Mouse (Mus musculus) CH12.LX (cell line): ENCODE measurements around the gene Gtf2h5. TPM values are rescaled to one million over a fixed set of nuclear protein-coding genes. Genes with fewer than 3 reads are reported as not detected.
A peak's percentile ranks its signal among the peaks of the same experiment; 100 is the strongest.

ENCODE experiments used
- DNase-seq: peaks from one replicate; pipeline ENCODE4 v3.0.0-alpha.2; 2013; ENCODE audit errors: extremely low read depth
- H3K27ac ChIP-seq: 2 replicates; pipeline ENCODE4 v1.5.1; 2012; ENCODE audit warnings: low read depth, mild to moderate bottlenecking, control low read depth, moderate library complexity; ENCODE audit not compliant: insufficient read depth
- H3K27me3 ChIP-seq: replicated peaks from 2 replicates; pipeline ENCODE3; 2012; ENCODE audit warnings: inconsistent platforms
- H3K36me3 ChIP-seq, 2 experiments: replicated peaks in 1 of 2; 2 replicates each; pipeline versions ENCODE3 to v1.6.1; 2012; ENCODE audit warnings: inconsistent platforms in 1 of 2, low read length in 1 of 2, mild to moderate bottlenecking in 1 of 2, mixed read lengths in 1 of 2, moderate library complexity in 1 of 2; ENCODE audit not compliant: control insufficient read depth in 1 of 2, insufficient read depth in 1 of 2
- H3K4me1 ChIP-seq, 2 experiments: 2 replicates each; pipeline ENCODE4 v1.6.1; 2012; ENCODE audit warnings: inconsistent platforms in 1 of 2, moderate library complexity in 1 of 2; ENCODE audit not compliant: insufficient read depth in 2 of 2, control insufficient read depth in 1 of 2
- H3K4me2 ChIP-seq: 2 replicates; pipeline ENCODE4 v1.6.1; 2012; ENCODE audit warnings: low read depth, mild to moderate bottlenecking, control low read depth; ENCODE audit not compliant: poor library complexity, insufficient read depth, severe bottlenecking
- H3K4me3 ChIP-seq, 3 experiments: fragments of 150-350 bp in 1 of 3; sonication (generic) in 1 of 3; replicated peaks in 1 of 3; 2 replicates each; pipeline versions ENCODE3 to v1.5.1; 2011 to 2012; ENCODE audit warnings: low read depth in 2 of 3, low read length in 2 of 3, mild to moderate bottlenecking in 2 of 3, moderate library complexity in 2 of 3, control low read depth in 1 of 3, improper control_type of control experiment in 1 of 3, inconsistent platforms in 1 of 3, mixed read lengths in 1 of 3; ENCODE audit not compliant: poor library complexity in 1 of 3
- H3K79me2 ChIP-seq: replicated peaks from 2 replicates; pipeline ENCODE4 v1.6.1; 2012; ENCODE audit warnings: mild to moderate bottlenecking, moderate library complexity; ENCODE audit not compliant: control insufficient read depth, poor library complexity, insufficient read depth, severe bottlenecking; ENCODE audit errors: extremely low read depth
- H3K9ac ChIP-seq: 2 replicates; pipeline ENCODE4 v1.6.1; 2012; ENCODE audit warnings: low read depth, mild to moderate bottlenecking, control low read depth, moderate library complexity; ENCODE audit not compliant: insufficient read depth
- H3K9me3 ChIP-seq: replicated peaks from 2 replicates; pipeline ENCODE3; 2012; ENCODE audit warnings: low read length, inconsistent platforms, mixed read lengths
- BHLHE40 ChIP-seq: IDR thresholded peaks from 2 replicates; pipeline ENCODE4 v1.6.1; 2011; ENCODE audit warnings: mild to moderate bottlenecking, low read depth, low read length, improper control_type of control experiment
- CHD1 ChIP-seq: IDR thresholded peaks from 2 replicates; pipeline ENCODE4 v1.6.1; 2012; ENCODE audit warnings: low read depth, low read length, improper control_type of control experiment, inconsistent platforms
- CTCF ChIP-seq, 2 experiments: IDR thresholded peaks in 1 of 2; conservative IDR thresholded peaks in 1 of 2; 2 replicates each; pipeline ENCODE4 v1.5.1; 2011 to 2012; ENCODE audit warnings: low read depth in 2 of 2, low read length in 2 of 2, improper control_type of control experiment in 1 of 2, inconsistent platforms in 1 of 2, mild to moderate bottlenecking in 1 of 2, moderate library complexity in 1 of 2
- E2F4 ChIP-seq: IDR thresholded peaks from 2 replicates; pipeline ENCODE4 v1.6.1; 2011; ENCODE audit warnings: low read depth, low read length, improper control_type of control experiment; ENCODE audit not compliant: insufficient replicate concordance
- ELF1 ChIP-seq: IDR thresholded peaks from 2 replicates; pipeline ENCODE4 v1.6.1; 2014; ENCODE audit warnings: low read depth, mild to moderate bottlenecking, inconsistent platforms, low read length, improper control_type of control experiment
- EP300 ChIP-seq: IDR thresholded peaks from 2 replicates; pipeline ENCODE4 v1.6.1; 2011; ENCODE audit warnings: low read length, improper control_type of control experiment
- ETS1 ChIP-seq: conservative IDR thresholded peaks from 2 replicates; pipeline ENCODE4 v1.6.1; 2012; ENCODE audit warnings: low read depth, mild to moderate bottlenecking, inconsistent platforms, low read length, improper control_type of control experiment, moderate library complexity
- HCFC1 ChIP-seq: IDR thresholded peaks from 2 replicates; pipeline ENCODE4 v1.6.1; 2012; ENCODE audit warnings: low read depth, mild to moderate bottlenecking, inconsistent platforms, low read length, improper control_type of control experiment
- IRF4 ChIP-seq: IDR thresholded peaks from 2 replicates; pipeline ENCODE4 v1.6.1; 2014; ENCODE audit warnings: low read depth, mild to moderate bottlenecking, inconsistent platforms, low read length, improper control_type of control experiment
- JUND ChIP-seq: conservative IDR thresholded peaks from 2 replicates; pipeline ENCODE4 v1.6.1; 2011; ENCODE audit warnings: low read depth, low read length, improper control_type of control experiment
- KAT2A ChIP-seq: IDR thresholded peaks from 2 replicates; pipeline ENCODE4 v1.6.1; 2012; ENCODE audit warnings: low read length, improper control_type of control experiment, inconsistent platforms; ENCODE audit not compliant: insufficient replicate concordance
- MAFK ChIP-seq: IDR thresholded peaks from 2 replicates; pipeline ENCODE4 v1.6.1; 2011; ENCODE audit warnings: low read length, improper control_type of control experiment; ENCODE audit not compliant: insufficient replicate concordance
- MAX ChIP-seq: IDR thresholded peaks from 2 replicates; pipeline ENCODE4 v1.6.1; 2011; ENCODE audit warnings: low read length, improper control_type of control experiment
- MAZ ChIP-seq: IDR thresholded peaks from 2 replicates; pipeline ENCODE4 v1.6.1; 2012; ENCODE audit warnings: low read depth, mild to moderate bottlenecking, inconsistent platforms, low read length, improper control_type of control experiment, moderate library complexity
- MEF2A ChIP-seq: IDR thresholded peaks from 2 replicates; pipeline ENCODE4 v1.6.1; 2014; ENCODE audit warnings: low read depth, mild to moderate bottlenecking, inconsistent platforms, low read length, improper control_type of control experiment, borderline replicate concordance
- MXI1 ChIP-seq: IDR thresholded peaks from 2 replicates; pipeline ENCODE4 v1.6.1; 2011; ENCODE audit warnings: mild to moderate bottlenecking, low read depth, low read length, improper control_type of control experiment
- MYC ChIP-seq: IDR thresholded peaks from 2 replicates; pipeline ENCODE4 v1.6.1; 2011; ENCODE audit warnings: low read depth, mild to moderate bottlenecking, improper control_type of control experiment, low read length
- NRF1 ChIP-seq: IDR thresholded peaks from 2 replicates; pipeline ENCODE4 v1.6.1; 2014; ENCODE audit warnings: low read depth, mild to moderate bottlenecking, inconsistent platforms, low read length, improper control_type of control experiment, moderate library complexity
- PAX5 ChIP-seq: IDR thresholded peaks from 2 replicates; pipeline ENCODE4 v1.6.1; 2012; ENCODE audit warnings: low read length, inconsistent platforms, mixed read lengths
- POLR2A ChIP-seq: IDR thresholded peaks from 2 replicates; pipeline ENCODE4 v1.6.1; 2011; ENCODE audit warnings: low read depth, mild to moderate bottlenecking, improper control_type of control experiment, low read length
- POLR2AphosphoS2 ChIP-seq: IDR thresholded peaks from 2 replicates; pipeline ENCODE4 v1.6.1; 2011; ENCODE audit warnings: low read depth, low read length, improper control_type of control experiment
- RAD21 ChIP-seq: IDR thresholded peaks from 2 replicates; pipeline ENCODE4 v1.6.1; 2011; ENCODE audit warnings: low read depth, mild to moderate bottlenecking, low read length, improper control_type of control experiment, moderate library complexity
- RCOR1 ChIP-seq: conservative IDR thresholded peaks from 2 replicates; pipeline ENCODE4 v1.6.1; 2012; ENCODE audit warnings: low read depth, mild to moderate bottlenecking, inconsistent platforms, low read length, improper control_type of control experiment
- SIN3A ChIP-seq: IDR thresholded peaks from 2 replicates; pipeline ENCODE4 v1.6.1; 2012; ENCODE audit warnings: low read length, improper control_type of control experiment, inconsistent platforms
- SMC3 ChIP-seq: IDR thresholded peaks from 2 replicates; pipeline ENCODE4 v1.6.1; 2011; ENCODE audit warnings: low read depth, low read length, improper control_type of control experiment
- UBTF ChIP-seq: IDR thresholded peaks from 2 replicates; pipeline ENCODE4 v1.6.1; 2012; ENCODE audit warnings: low read depth, mild to moderate bottlenecking, inconsistent platforms, low read length, improper control_type of control experiment, moderate library complexity
- USF2 ChIP-seq: conservative IDR thresholded peaks from 2 replicates; pipeline ENCODE4 v1.6.1; 2011; ENCODE audit warnings: low read depth, low read length, improper control_type of control experiment
- ZC3H11A ChIP-seq: IDR thresholded peaks from 2 replicates; pipeline ENCODE4 v1.6.1; 2012; ENCODE audit warnings: low read depth, mild to moderate bottlenecking, inconsistent platforms, low read length, improper control_type of control experiment
- ZKSCAN1 ChIP-seq: IDR thresholded peaks from 2 replicates; pipeline ENCODE4 v1.6.1; 2012; ENCODE audit warnings: low read depth, inconsistent platforms, low read length, improper control_type of control experiment, borderline replicate concordance
- ZMIZ1 ChIP-seq: IDR thresholded peaks from 2 replicates; pipeline ENCODE4 v1.6.1; 2012; ENCODE audit warnings: low read depth, mild to moderate bottlenecking, inconsistent platforms, low read length, improper control_type of control experiment
- dilution Hi-C: fragments of 300-500 bp; cut with MboI; formaldehyde crosslinking; loops from 2 replicates; pipeline ENCODE4 v1.14.3; 2020; ENCODE audit warnings: low sequenced_read_pairs; ENCODE audit not compliant: extremely low pct_unique_long_range_greater_than_20kb, extremely low pct_ligation_motif_present
- in situ Hi-C: fragments of 300-500 bp; cut with MboI; formaldehyde crosslinking; loops from 3 replicates; pipeline ENCODE4 v1.14.3; 2019; ENCODE audit warnings: low sequenced_read_pairs, low pct_ligation_motif_present, low pct_unique_long_range_greater_than_20kb, mixed read lengths
- polyA plus RNA-seq: library from polyadenylated mRNA; unstranded; fragments of >175 nt; gene quantifications from 2 replicates; pipeline ENCODE4 v1.2.1, GENCODE M21; 2012; ENCODE audit warnings: low read depth; ENCODE audit not compliant: insufficient read length
- total RNA-seq, 2 experiments: library from RNA; depleted of rRNA; stranded (reverse); fragments of 300-350 nt in 1 of 2; fragments of >200 nt in 1 of 2; gene quantifications; 2 replicates each; pipeline ENCODE4 v1.2.3; 2012 to 2014

Gene Gtf2h5
- total and polyA plus RNA-seq, 3 experiments = 62.2 to 116 (median 97.8) TPM

GRCm38 (mm10) chr17:6054934-6055355, 24.6 kb upstream of the Gtf2h5 start:
- Histone ChIP-seq H3K36me3 (peaks cover 9 to 63% of the 10 kb centered on the region in 2 experiments), H3K4me1 (peaks cover 2 to 27% of the 10 kb centered on the region in 2 experiments; a peak in 3 of 4 replicates), H3K9me3 (no peaks in the 10 kb centered on the region), H3K27ac (no peak overlapping the region), H3K9ac (no peak overlapping the region), H3K4me2 (no peak overlapping the region), H3K79me2 (no peaks in the 10 kb centered on the region), H3K4me3 (no peak overlapping the region), H3K27me3 (no peaks in the 10 kb centered on the region)
- TF ChIP-seq ETS1 (no peak), JUND (peak; percentile 36; the same call in 1 of the 2 replicates), MYC (peak; percentile 82), BHLHE40 (peak; percentile 68), EP300 (no peak), USF2 (no peak), CTCF (conservative IDR thresholded peaks at IDR 0.05 in 1 of 2, IDR thresholded peaks at IDR 0.05 in 1 of 2; ENCODE audit: low read depth in 2 of 2, low read length in 2 of 2) (peak; percentile 18 to 75), RAD21 (peak; percentile 88), ELF1 (0 out of 2 replicates have a peak, but pooled peaks have one; percentile 8), MAX (0 out of 2 replicates have a peak, but pooled peaks have one; percentile 22), RCOR1 (no peak), ZKSCAN1 (no peak), MAFK (no peak), ZC3H11A (0 out of 2 replicates have a peak, but pooled peaks have one; percentile 3), SMC3 (peak; percentile 57), HCFC1 (no peak), NRF1 (peak; percentile 77), MXI1 (no peak), KAT2A (no peak)
- dilution Hi-C loops (no loop called here), in situ Hi-C loops (no loop called here)
- peak; percentile 71 for DNase-seq

GRCm38 (mm10) chr17:6062793-6063192, 16.8 kb upstream of the Gtf2h5 start:
- Histone ChIP-seq H3K27me3 (no peaks in the 10 kb centered on the region), H3K79me2 (no peaks in the 10 kb centered on the region), H3K9ac (no peak overlapping the region), H3K4me3 (no peak overlapping the region), H3K36me3 (peaks cover 13 to 46% of the 10 kb centered on the region in 2 experiments), H3K9me3 (peaks cover 2% of the 10 kb centered on the region), H3K4me2 (no peak overlapping the region), H3K27ac (no peak overlapping the region), H3K4me1 (peaks cover 0 to 28% of the 10 kb centered on the region in 2 experiments; a peak in 2 of 4 replicates)
- TF ChIP-seq PAX5 = no peak
- TF ChIP-seq USF2 = no peak
- TF ChIP-seq RCOR1 = no peak
- TF ChIP-seq MEF2A = no peak
- TF ChIP-seq MAZ = no peak
- TF ChIP-seq CTCF (conservative IDR thresholded peaks at IDR 0.05 in 1 of 2, IDR thresholded peaks at IDR 0.05 in 1 of 2; ENCODE audit: low read depth in 2 of 2, low read length in 2 of 2) = no peak
- TF ChIP-seq SIN3A = no peak
- no peak for TF ChIP-seq ETS1
- no peak for TF ChIP-seq ZKSCAN1
- TF ChIP-seq MAFK = no peak
- TF ChIP-seq IRF4 = no peak
- no peak for TF ChIP-seq E2F4
- TF ChIP-seq POLR2A = no peak
- TF ChIP-seq UBTF = no peak
- no peak for TF ChIP-seq POLR2AphosphoS2
- no peak for TF ChIP-seq MAX
- no peak for TF ChIP-seq HCFC1
- no peak for TF ChIP-seq ZMIZ1
- no peak for TF ChIP-seq NRF1
- no peak for TF ChIP-seq CHD1
- dilution Hi-C loops (no loop called here), in situ Hi-C loops (no loop called here)
- no peak for DNase-seq
